Mouse (Mus musculus) forebrain, embryonic 15.5 days (tissue): ENCODE measurements around the gene Csnk1g2. TPM values are rescaled to one million over a fixed set of nuclear protein-coding genes. Genes with fewer than 3 reads are reported as not detected.
A peak's percentile ranks its signal among the peaks of the same experiment; 100 is the strongest.

Experiments
- ATAC-seq: fragments of 200-750 bp; cut with Nextera tagmentation; replicated peaks from 2 replicates; pipeline ENCODE4 v1.8.0; 2017; ENCODE audit warnings: mild to moderate bottlenecking, moderate TSS enrichment, moderate library complexity
- H3K27ac ChIP-seq: fragments of 300-500 bp; sonication (generic); replicated peaks from 2 replicates; pipeline ENCODE4 v1.5.1; 2015; ENCODE audit warnings: mild to moderate bottlenecking, inconsistent platforms
- H3K27me3 ChIP-seq: fragments of 300-500 bp; sonication (generic); 2 replicates; pipeline ENCODE4 v1.6.1; 2015; ENCODE audit warnings: inconsistent platforms
- H3K36me3 ChIP-seq: fragments of 300-500 bp; sonication (generic); 2 replicates; pipeline ENCODE4 v1.6.1; 2015; ENCODE audit warnings: mild to moderate bottlenecking, inconsistent platforms
- H3K4me1 ChIP-seq: fragments of 300-500 bp; sonication (generic); 2 replicates; pipeline ENCODE4 v1.6.1; 2015; ENCODE audit warnings: inconsistent platforms
- H3K4me2 ChIP-seq: fragments of 300-500 bp; sonication (generic); replicated peaks from 2 replicates; pipeline ENCODE4 v1.6.1; 2015; ENCODE audit warnings: mild to moderate bottlenecking, inconsistent platforms
- H3K4me3 ChIP-seq: fragments of 300-500 bp; sonication (generic); 2 replicates; pipeline ENCODE4 v1.5.1; 2015; ENCODE audit warnings: mild to moderate bottlenecking, inconsistent platforms
- H3K9ac ChIP-seq: fragments of 300-500 bp; sonication (generic); replicated peaks from 2 replicates; pipeline ENCODE4 v1.6.1; 2015; ENCODE audit warnings: mild to moderate bottlenecking, inconsistent platforms
- H3K9me3 ChIP-seq: fragments of 300-500 bp; sonication (generic); 2 replicates; pipeline ENCODE4 v1.6.1; 2016; ENCODE audit warnings: inconsistent platforms
- WGBS: fragments of 180-500 bp; shearing (Covaris S2); methylation state at CpG from one replicate; pipeline ENCODE4 v1.1.7; 2015; ENCODE audit warnings: mixed read lengths; 5-methylcytosine and 5-hydroxymethylcytosine counted together
- polyA plus RNA-seq: library from polyadenylated mRNA; unstranded; fragments of >200 nt; fragmentation: Nextera tagmentation; extraction: Ambion mirVana; gene quantifications from 2 replicates; pipeline ENCODE4 v1.2.1, GENCODE M21; 2015

Csnk1g2 gene
- polyA plus RNA-seq, result 117 and 126 TPM in 2 replicates

DNA sequence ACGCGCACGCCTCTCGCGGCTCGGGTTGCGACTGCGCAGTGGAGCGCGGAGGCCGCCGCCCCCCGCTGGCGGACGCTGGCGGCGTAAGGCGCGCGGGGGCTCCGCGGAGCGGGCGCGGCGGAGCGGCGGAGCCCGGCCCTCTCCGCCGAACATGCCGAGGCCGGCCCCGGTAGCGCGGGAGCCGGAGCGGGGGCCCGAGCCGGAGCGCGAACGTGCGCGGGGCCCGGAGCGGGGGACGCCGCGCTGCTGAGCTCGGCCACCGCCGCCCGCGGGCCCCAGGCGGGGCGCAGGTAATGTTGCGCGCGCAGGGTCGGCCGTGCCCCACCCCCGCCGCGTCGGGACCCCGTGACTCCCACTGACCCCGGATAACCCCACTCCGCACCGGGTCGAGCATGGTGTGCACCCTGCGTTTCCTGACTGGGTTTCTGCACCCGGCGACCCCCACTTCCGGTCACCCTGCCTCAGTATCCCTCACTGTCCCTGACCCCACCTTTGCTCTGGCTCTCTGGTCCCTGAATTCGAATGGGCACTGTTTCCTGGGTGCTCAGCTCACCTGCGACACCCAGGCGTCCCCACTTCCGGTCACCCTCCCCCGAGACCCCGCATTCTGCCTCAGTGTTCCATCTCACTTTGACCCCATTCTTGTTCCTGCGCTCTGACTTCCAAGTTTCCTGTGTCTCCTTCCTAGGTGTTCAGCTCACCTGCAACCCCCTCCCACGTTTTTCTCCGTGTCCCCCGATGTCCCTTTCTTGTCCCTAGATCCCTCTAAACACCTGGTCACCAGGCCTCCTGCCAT lies at the start of gene Csnk1g2:
Gene Csnk1g2, plus strand, starts transcription at position 178 of the 796 bp plus-strand sequence.
- Histone ChIP-seq H3K27ac (peak within 1 kb of the TSS; percentile 100), H3K9ac (peak within 1 kb of the TSS; percentile 88), H3K9me3 (no peaks in the 10 kb centered on the region), H3K36me3 (no peaks in the 10 kb centered on the region), H3K4me3 (peak within 1 kb of the TSS; percentile 84), H3K4me2 (peak within 1 kb of the TSS; percentile 92), H3K4me1 (peaks cover 29% of the 10 kb centered on the region), H3K27me3 (no peaks in the 10 kb centered on the region)
- 1% methylated on average over 65 of the region's 85 CpGs for WGBS
- peak; percentile 9 for ATAC-seq

- Histone ChIP-seq H3K27ac (no peak overlapping the region), H3K4me2 (no peak overlapping the region), H3K27me3 (no peaks in the 10 kb centered on the region), H3K9me3 (no peaks in the 10 kb centered on the region), H3K4me1 (peaks cover 63% of the 10 kb centered on the region), H3K36me3 (no peaks in the 10 kb centered on the region), H3K9ac (no peak overlapping the region), H3K4me3 (no peak overlapping the region)
- WGBS, result 53% methylated on average over 9 of the region's 9 CpGs
- ATAC-seq, result no peak
These were observed 48.7 kb upstream of the Csnk1g2 start for GRCm38 (mm10) chr10:80573944-80574343.

DNA sequence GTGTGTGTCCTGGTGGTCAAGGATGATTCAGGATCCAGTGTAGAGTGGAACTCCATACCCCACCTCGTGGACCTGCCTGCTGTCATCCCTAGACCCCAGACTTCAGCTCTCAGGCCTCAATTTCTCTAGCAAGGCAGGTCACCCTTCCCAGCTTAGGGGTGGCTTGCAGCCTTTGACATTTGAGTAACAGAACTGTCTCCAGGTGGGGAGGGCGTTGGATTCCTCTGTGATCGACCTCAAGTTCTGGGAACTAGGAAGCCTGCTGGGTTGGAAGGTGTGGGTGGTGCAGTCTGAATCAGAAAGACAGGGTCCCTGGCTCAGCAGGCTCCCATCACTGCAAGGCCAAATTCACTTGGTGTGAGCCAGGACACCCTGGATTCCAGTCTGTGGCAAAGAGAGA lies 47.7 kb upstream of the Csnk1g2 start:
- peaks cover 63% of the 10 kb centered on the region for H3K4me1 ChIP-seq
- no peaks in the 10 kb centered on the region for H3K36me3 ChIP-seq
- no peak for ATAC-seq
- H3K4me3 ChIP-seq, result no peak overlapping the region
- H3K4me2 ChIP-seq, result 0 out of 2 replicates have a peak overlapping the region, but pooled peaks have one; percentile 76
- H3K27ac ChIP-seq, result no peak overlapping the region
- no peak overlapping the region for H3K9ac ChIP-seq
- H3K27me3 ChIP-seq, result no peaks in the 10 kb centered on the region
- H3K9me3 ChIP-seq, result no peaks in the 10 kb centered on the region
- WGBS, result 71% methylated on average over 3 of the region's 3 CpGs

DNA sequence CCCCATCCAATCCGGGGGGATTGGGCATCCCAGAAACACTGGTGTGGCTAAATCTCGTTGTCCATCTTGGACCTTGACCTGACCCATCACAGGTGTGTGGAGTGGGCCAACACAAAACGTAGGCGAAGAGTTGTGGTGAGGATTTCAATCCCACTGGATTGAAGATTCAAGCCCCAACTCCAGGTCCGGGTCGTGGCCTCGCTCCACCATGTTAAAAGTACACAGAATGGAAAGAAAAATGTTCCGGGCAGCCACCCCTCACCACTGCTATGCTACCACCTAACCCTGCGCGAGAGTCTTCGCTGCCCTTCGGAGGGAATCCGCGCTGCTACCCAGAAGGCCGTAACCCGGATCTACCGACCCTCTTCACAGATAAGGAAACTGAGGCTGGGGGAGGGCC lies 46.7 kb upstream of the Csnk1g2 start:
- no peak for ATAC-seq
- Histone ChIP-seq H3K27me3 (no peaks in the 10 kb centered on the region), H3K27ac (no peak overlapping the region), H3K9ac (peak overlapping the region; percentile 66), H3K4me3 (peak overlapping the region; percentile 70), H3K36me3 (no peaks in the 10 kb centered on the region), H3K4me1 (peaks cover 57% of the 10 kb centered on the region), H3K4me2 (peak overlapping the region; percentile 76), H3K9me3 (no peaks in the 10 kb centered on the region)
- 16% methylated on average over 17 of the region's 17 CpGs for WGBS

DNA sequence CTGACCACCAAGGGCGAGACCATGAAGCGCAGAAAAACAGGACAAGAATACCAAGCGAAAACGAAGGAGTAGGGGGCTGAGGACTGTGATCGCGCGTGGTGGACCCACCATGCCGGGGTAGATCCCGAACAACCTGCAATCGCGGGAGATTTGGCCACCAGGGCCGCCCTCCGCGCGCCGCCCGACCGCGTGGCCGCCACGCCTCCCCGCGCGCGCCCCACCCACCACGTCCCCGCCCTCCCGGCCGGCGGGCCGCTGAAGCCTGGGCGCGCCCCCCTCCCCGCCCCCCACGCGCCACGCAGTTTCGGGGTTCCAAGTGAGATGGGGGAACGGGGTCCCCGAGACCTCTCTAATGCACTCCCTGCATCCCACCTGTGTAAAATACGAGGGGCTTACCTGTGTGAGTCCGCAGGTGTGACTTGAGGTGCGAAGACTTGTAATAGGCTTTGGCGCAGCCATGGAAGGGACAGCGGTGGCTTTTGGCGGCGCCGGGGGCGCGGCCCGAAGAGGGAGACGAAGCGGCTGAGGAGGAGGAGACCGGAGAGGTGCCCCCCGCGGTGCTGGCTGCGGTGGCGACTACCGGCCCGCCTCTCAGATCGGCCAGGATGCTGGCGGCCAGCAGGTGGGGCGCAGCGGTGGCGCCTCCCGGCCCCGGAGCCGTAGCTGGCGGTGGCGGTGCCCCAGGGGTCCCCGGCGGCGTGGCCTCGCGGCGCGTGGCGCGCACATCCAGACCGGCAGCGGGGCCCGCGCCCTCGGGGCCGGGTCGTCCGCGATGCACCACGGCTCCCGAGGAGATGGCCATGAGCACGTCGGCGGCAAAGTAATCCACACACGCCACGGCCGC lies 46.1 kb upstream of the Csnk1g2 start:
- Histone ChIP-seq H3K27ac (peak overlapping the region; percentile 90), H3K27me3 (no peaks in the 10 kb centered on the region), H3K36me3 (no peaks in the 10 kb centered on the region), H3K9ac (peak overlapping the region; percentile 66), H3K9me3 (no peaks in the 10 kb centered on the region), H3K4me3 (peak overlapping the region; percentile 70), H3K4me1 (peaks cover 50% of the 10 kb centered on the region), H3K4me2 (peak overlapping the region; percentile 76)
- peak; percentile 2; the same call in 1 of the 2 replicates for ATAC-seq
- WGBS, result under 1% methylated on average over 92 of the region's 96 CpGs

- 0% methylated on average over 71 of the region's 97 CpGs for WGBS
- Histone ChIP-seq H3K9me3 (no peaks in the 10 kb centered on the region), H3K27me3 (no peaks in the 10 kb centered on the region), H3K4me3 (peak within 1 kb of the TSS; percentile 70), H3K36me3 (no peaks in the 10 kb centered on the region), H3K4me2 (peak within 1 kb of the TSS; percentile 76), H3K4me1 (peaks cover 44% of the 10 kb centered on the region), H3K9ac (peak within 1 kb of the TSS; percentile 66), H3K27ac (peak within 1 kb of the TSS; percentile 90)
- peak; percentile 82 for ATAC-seq
These were observed 45.2 kb upstream of the Csnk1g2 start, which contains the start of gene Klf16 for GRCm38 (mm10) chr10:80577195-80578130. Gene Klf16, minus strand, starts transcription at chr10:80577321.

GRCm38 (mm10) chr10:80578131-80578750 lies 44.4 kb upstream of the Csnk1g2 start:
- H3K9me3 ChIP-seq, result no peaks in the 10 kb centered on the region
- peak; percentile 49 for ATAC-seq
- under 1% methylated on average over 29 of the region's 29 CpGs for whole genome bisulfite sequencing
- H3K9ac ChIP-seq, result peak overlapping the region; percentile 66
- H3K4me3 ChIP-seq, result peak overlapping the region; percentile 70
- H3K27ac ChIP-seq, result peak overlapping the region; percentile 90
- H3K4me1 ChIP-seq, result peaks cover 42% of the 10 kb centered on the region
- no peaks in the 10 kb centered on the region for H3K36me3 ChIP-seq
- H3K27me3 ChIP-seq, result no peaks in the 10 kb centered on the region
- peak overlapping the region; percentile 76 for H3K4me2 ChIP-seq

- H3K4me1 ChIP-seq, result peaks cover 36% of the 10 kb centered on the region
- no peaks in the 10 kb centered on the region for H3K9me3 ChIP-seq
- H3K27ac ChIP-seq, result 0 out of 2 replicates have a peak overlapping the region, but pooled peaks have one; percentile 5
- ATAC-seq, result no peak
- peak overlapping the region; percentile 70; the same call in 1 of the 2 replicates for H3K4me3 ChIP-seq
- H3K36me3 ChIP-seq, result peaks cover 5% of the 10 kb centered on the region
- WGBS, result 7% methylated on average over 8 of the region's 8 CpGs
- no peak overlapping the region for H3K4me2 ChIP-seq
- no peaks in the 10 kb centered on the region for H3K27me3 ChIP-seq
- H3K9ac ChIP-seq, result 0 out of 2 replicates have a peak overlapping the region, but pooled peaks have one; percentile 4
These were observed 43.7 kb upstream of the Csnk1g2 start for GRCm38 (mm10) chr10:80578911-80579310.

DNA sequence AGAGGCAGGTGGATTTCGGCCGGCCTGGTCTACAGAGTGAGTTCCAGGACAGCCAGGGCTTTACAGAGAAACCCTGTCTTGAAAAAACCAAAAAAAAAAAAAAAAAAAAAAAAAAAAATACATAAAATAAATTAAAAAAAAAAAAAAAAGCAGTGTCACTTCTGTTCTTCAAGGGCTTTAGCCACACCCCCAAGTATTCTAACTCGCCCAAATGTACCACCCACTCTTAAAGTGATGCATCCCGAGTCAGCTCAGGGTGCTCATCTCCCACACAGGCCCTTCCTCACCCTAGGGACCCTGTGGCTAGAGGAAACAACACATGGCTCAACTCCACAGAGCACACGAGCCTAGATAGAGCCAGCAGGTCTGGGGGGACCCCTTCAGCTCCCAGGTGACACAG lies 39.6 kb upstream of the Csnk1g2 start:
- no peak overlapping the region for H3K4me2 ChIP-seq
- H3K36me3 ChIP-seq, result peaks cover 10% of the 10 kb centered on the region
- peaks cover 18% of the 10 kb centered on the region for H3K4me1 ChIP-seq
- H3K27me3 ChIP-seq, result no peaks in the 10 kb centered on the region
- no peak overlapping the region for H3K4me3 ChIP-seq
- H3K27ac ChIP-seq, result no peak overlapping the region
- H3K9ac ChIP-seq, result no peak overlapping the region
- no peak for ATAC-seq
- 86% methylated on average over 5 of the region's 5 CpGs for WGBS
- no peaks in the 10 kb centered on the region for H3K9me3 ChIP-seq

DNA sequence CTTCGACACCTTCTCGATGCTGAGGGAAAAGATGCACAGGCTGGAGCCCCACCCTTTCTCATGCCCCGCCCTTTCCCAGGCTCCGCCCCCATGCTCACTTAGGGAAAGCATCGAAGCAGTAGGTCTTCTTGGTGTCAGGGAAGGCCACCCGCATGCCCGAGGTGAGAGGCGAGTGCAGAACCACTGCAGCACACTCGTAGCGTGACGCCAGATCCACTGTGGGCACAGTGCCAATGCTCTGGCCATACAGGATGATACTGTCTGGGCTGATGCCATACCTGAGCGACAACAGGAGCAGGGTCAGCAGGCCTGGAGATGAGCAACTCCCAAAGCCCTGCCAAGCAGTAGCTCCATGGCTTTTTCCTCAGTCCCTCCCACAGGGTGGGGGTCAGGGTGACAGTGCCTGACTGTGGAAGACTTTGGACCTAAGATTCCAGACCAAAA lies 38.6 kb upstream of the Csnk1g2 start:
- Histone ChIP-seq H3K36me3 (peaks cover 10% of the 10 kb centered on the region), H3K4me3 (no peak overlapping the region), H3K9me3 (no peaks in the 10 kb centered on the region), H3K27me3 (no peaks in the 10 kb centered on the region), H3K4me2 (no peak overlapping the region), H3K27ac (no peak overlapping the region), H3K4me1 (peaks cover 20% of the 10 kb centered on the region), H3K9ac (no peak overlapping the region)
- no peak for ATAC-seq
- WGBS, result 64% methylated on average over 12 of the region's 12 CpGs
